Mouse (Mus musculus) kidney, adult 2 months (tissue): ENCODE data around the gene Ntm. TPM values are rescaled to one million over a fixed set of nuclear protein-coding genes. Genes with fewer than 3 reads are reported as not detected.
A peak's percentile ranks its signal among the peaks of the same experiment; 100 is the strongest.

Experiments used
- DNase-seq: peaks from one replicate; pipeline ENCODE4 v3.0.0; 2021
- H3K27ac ChIP-seq: fragments of 200-500 bp; 2 replicates; pipeline ENCODE4 v1.5.1; 2012; ENCODE audit warnings: low read depth, low read length, control low read depth, inconsistent platforms; ENCODE audit not compliant: insufficient read depth
- H3K27me3 ChIP-seq: fragments of 200-500 bp; replicated peaks from 2 replicates; pipeline ENCODE4 v1.6.1; 2012; ENCODE audit warnings: mild to moderate bottlenecking, moderate library complexity, low read length, inconsistent platforms; ENCODE audit not compliant: control insufficient read depth, insufficient read depth
- H3K36me3 ChIP-seq: fragments of 200-500 bp; 2 replicates; pipeline ENCODE4 v1.6.1; 2012; ENCODE audit warnings: mild to moderate bottlenecking, moderate library complexity, low read length, inconsistent platforms; ENCODE audit not compliant: control insufficient read depth, insufficient read depth
- H3K4me1 ChIP-seq: fragments of 200-500 bp; 2 replicates; pipeline ENCODE4 v1.6.1; 2011; ENCODE audit warnings: low read length; ENCODE audit not compliant: control insufficient read depth, insufficient read depth
- H3K4me3 ChIP-seq: fragments of 200-500 bp; 2 replicates; pipeline ENCODE4 v1.5.1; 2011; ENCODE audit warnings: mild to moderate bottlenecking, low read depth, low read length, control low read depth; ENCODE audit not compliant: insufficient read depth
- CTCF ChIP-seq: fragments of 200-500 bp; conservative IDR thresholded peaks from 2 replicates; pipeline ENCODE4 v1.5.1; 2011; ENCODE audit warnings: low read depth, mild to moderate bottlenecking, control low read depth, low read length, moderate library complexity, mixed read lengths; ENCODE audit not compliant: insufficient read depth, insufficient read length
- POLR2A ChIP-seq: fragments of 200-500 bp; IDR thresholded peaks from one replicate; pipeline ENCODE4 v1.6.1; 2011; ENCODE audit warnings: low read depth, low read length, control low read depth
- WGBS: fragments of 180-500 bp; shearing (Covaris S2); methylation state at CpG from one replicate; pipeline ENCODE4 v1.1.7; 2018; 5-methylcytosine and 5-hydroxymethylcytosine counted together
- polyA plus RNA-seq: library from polyadenylated mRNA; depleted of rRNA; stranded (reverse); fragments of >200 nt; gene quantifications from 2 replicates; pipeline ENCODE4 v1.2.3, GENCODE M21; 2012

The Ntm gene
- polyA plus RNA-seq, 1 experiment = 0.74 TPM

DNA sequence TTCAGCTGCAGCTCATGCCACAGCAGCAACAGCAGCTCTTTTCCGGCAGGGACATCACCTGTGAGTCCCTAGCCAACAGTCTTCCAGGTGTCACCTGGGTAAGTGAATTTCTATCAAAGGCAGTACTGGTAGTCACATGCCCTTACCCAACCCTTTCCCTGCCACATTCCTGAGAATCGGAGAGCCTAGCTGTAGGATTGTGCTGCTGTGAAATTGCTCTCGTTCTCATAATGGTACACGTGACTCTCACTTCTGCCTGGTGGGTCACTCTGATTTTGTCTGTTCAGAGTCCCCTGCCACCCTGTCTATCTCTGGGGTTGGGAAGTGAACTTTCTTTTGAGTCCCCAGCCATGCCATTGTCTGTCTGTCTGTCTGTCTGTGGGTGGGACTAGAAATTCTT, 697.8 kb downstream of the Ntm start:
- no peak for DNase-seq
- WGBS = 48% methylated on average over 4 of the region's 4 CpGs
- no peak for TF ChIP-seq POLR2A
- no peak for TF ChIP-seq CTCF
- H3K4me3 ChIP-seq = no peak overlapping the region
- H3K27me3 ChIP-seq = no peaks in the 10 kb centered on the region
- no peaks in the 10 kb centered on the region for H3K4me1 ChIP-seq
- H3K36me3 ChIP-seq = no peaks in the 10 kb centered on the region
- no peak overlapping the region for H3K27ac ChIP-seq

DNA sequence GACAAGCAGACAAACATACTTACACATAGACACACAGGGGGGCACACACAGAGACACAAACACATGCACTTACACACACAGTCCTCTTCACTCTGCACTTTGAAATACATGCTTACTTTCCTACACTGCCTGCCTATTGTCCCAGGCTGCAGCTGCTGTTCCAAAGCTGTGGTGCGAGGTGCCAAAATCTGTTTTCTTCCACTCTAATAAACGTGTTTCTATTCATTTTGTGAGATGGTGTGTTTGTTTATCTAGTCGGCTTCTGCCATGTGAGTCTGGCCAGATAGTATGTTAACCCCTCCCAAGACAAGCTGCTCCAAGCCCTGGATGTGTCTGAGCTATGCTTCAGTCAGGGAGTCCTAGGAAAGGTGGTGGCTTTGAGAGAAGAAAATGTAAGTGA, 700.1 kb downstream of the Ntm start:
- H3K27me3 ChIP-seq = no peaks in the 10 kb centered on the region
- H3K36me3 ChIP-seq = no peaks in the 10 kb centered on the region
- 50% methylated on average over 3 of the region's 3 CpGs for WGBS
- no peak for DNase-seq
- H3K27ac ChIP-seq = no peak overlapping the region
- H3K4me3 ChIP-seq = no peak overlapping the region
- no peaks in the 10 kb centered on the region for H3K4me1 ChIP-seq
- TF ChIP-seq POLR2A (no peak), CTCF (no peak)

- no peak for TF ChIP-seq POLR2A
- TF ChIP-seq CTCF = no peak
- no peak for DNase-seq
- 72% methylated on average over 2 of the region's 2 CpGs for WGBS
- Histone ChIP-seq H3K4me3 (no peak overlapping the region), H3K4me1 (no peaks in the 10 kb centered on the region), H3K27ac (no peak overlapping the region), H3K36me3 (no peaks in the 10 kb centered on the region), H3K27me3 (no peaks in the 10 kb centered on the region)
These were observed 710.1 kb downstream of the Ntm start for GRCm38 (mm10) chr9:29252866-29253265.

GRCm38 (mm10) chr9:29250813-29251212, 712.1 kb downstream of the Ntm start:
- H3K36me3 ChIP-seq = no peaks in the 10 kb centered on the region

GRCm38 (mm10) chr9:29247812-29248211, 715.1 kb downstream of the Ntm start:
- no peak for DNase-seq
- Histone ChIP-seq H3K27me3 (no peaks in the 10 kb centered on the region), H3K4me3 (no peak overlapping the region), H3K4me1 (no peaks in the 10 kb centered on the region), H3K27ac (no peak overlapping the region), H3K36me3 (no peaks in the 10 kb centered on the region)
- TF ChIP-seq CTCF (no peak), POLR2A (no peak)
- 57% methylated on average over 3 of the region's 3 CpGs for WGBS

More at GRCm38 (mm10) chr9:29250813-29251212, 712.1 kb downstream of the Ntm start:
- Histone ChIP-seq H3K4me1 (no peaks in the 10 kb centered on the region), H3K27ac (no peak overlapping the region), H3K27me3 (no peaks in the 10 kb centered on the region), H3K4me3 (no peak overlapping the region)
- no peak for DNase-seq
- 72% methylated on average over 3 of the region's 3 CpGs for WGBS
- TF ChIP-seq CTCF (0 out of 2 replicates have a peak, but pooled peaks have one; percentile 5), POLR2A (no peak)

DNA sequence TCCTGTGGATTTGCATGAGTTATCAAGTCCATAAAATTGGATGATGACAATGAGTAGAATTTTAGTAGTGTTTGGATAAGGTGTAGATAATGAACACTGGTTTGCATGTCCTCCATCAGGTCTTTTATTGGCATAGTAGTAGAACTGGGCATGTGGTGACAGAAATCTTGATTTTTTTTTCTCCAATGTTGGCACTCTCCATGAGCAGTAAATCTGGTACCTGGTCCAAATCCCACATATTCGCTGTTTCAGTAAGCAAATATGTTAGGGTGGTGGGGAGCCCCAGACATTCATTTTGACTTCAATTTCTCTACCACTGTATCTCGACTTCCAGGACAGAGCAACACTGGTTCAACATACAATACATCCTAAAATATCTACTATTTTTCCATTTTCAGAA, 718.9 kb downstream of the Ntm start:
- no peak for DNase-seq
- 82% methylated on average over 2 of the region's 2 CpGs for WGBS
- TF ChIP-seq POLR2A (no peak), CTCF (no peak)
- Histone ChIP-seq H3K36me3 (no peaks in the 10 kb centered on the region), H3K27ac (no peak overlapping the region), H3K4me3 (no peak overlapping the region), H3K4me1 (no peaks in the 10 kb centered on the region), H3K27me3 (no peaks in the 10 kb centered on the region)

DNA sequence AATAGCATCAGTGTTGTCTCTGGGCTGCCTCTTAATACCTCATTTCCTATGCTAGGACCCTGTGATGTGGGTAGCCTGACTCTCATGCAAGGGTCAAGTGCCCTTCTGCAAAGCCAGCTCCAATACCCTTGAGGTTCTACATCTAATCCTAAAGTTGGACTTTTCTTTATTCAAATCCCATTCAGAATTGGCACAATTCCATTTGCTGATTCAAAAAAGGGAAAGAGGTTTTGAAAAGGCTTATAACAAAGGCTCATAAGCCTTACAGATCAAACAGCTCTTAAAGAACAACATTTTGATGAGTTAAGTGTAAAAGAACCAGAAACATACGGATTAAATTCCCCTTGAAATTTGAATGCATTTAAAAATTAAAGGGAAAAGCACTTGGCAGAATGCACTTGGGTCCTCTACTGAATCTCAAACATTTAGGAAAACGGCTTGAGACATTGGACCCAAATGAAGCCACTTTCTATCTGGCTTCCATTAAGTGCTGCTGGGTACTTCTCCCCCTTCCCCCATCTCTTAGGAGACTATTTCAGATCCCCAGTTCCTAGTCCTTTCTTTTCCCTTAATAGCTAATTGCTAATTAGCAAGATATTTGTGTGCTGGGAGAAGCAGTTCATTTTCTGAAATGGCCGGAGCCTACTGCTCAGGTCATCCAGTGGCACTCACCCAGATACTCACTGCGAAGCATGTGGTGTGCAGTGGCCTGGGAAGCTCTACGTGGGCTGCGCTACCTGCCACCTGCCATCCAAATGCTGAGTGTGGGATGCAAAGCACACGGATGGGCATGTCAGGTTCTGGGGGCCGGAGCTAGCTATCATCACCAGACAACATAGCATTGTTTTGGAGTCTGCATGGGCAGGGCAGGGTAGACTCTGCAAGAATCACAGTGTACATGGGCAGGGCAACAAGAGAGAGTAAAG, 720.2 kb downstream of the Ntm start:
- DNase-seq = no peak
- no peaks in the 10 kb centered on the region for H3K4me1 ChIP-seq
- no peak overlapping the region for H3K27ac ChIP-seq
- WGBS = 77% methylated on average over 8 of the region's 8 CpGs
- no peaks in the 10 kb centered on the region for H3K27me3 ChIP-seq
- no peaks in the 10 kb centered on the region for H3K36me3 ChIP-seq
- TF ChIP-seq CTCF = no peak
- TF ChIP-seq POLR2A = no peak
- no peak overlapping the region for H3K4me3 ChIP-seq
